Mouse (Mus musculus) MEL (cell line): ENCODE measurements at regions not wholly inside any gene's neighbourhood (a gene's known extent, or its start where the extent isn't known, plus 50 kb on each side); places are given as distances from the start of the nearest gene placed in this dataset.

Experiments used
- CHD1 ChIP-seq: IDR thresholded peaks from 2 replicates; pipeline ENCODE4 v1.6.1; 2012; ENCODE audit warnings: low read depth, mild to moderate bottlenecking, inconsistent platforms, low read length, improper control_type of control experiment
- CTCF ChIP-seq, 3 experiments: IDR thresholded peaks in 2 of 3; conservative IDR thresholded peaks in 1 of 3; 2 replicates each; pipeline ENCODE4 v1.5.1; 2011 to 2012; ENCODE audit warnings: low read length in 3 of 3, low read depth in 2 of 3, mild to moderate bottlenecking in 2 of 3, improper control_type of control experiment in 1 of 3, inconsistent platforms in 1 of 3, mixed read lengths in 1 of 3, moderate library complexity in 1 of 3; ENCODE audit not compliant: control insufficient read depth in 1 of 3, insufficient read depth in 1 of 3, poor library complexity in 1 of 3, severe bottlenecking in 1 of 3
- E2F4 ChIP-seq: IDR thresholded peaks from 2 replicates; pipeline ENCODE4 v1.6.1; 2011; ENCODE audit warnings: low read depth, low read length, improper control_type of control experiment, borderline replicate concordance
- ELF1 ChIP-seq: IDR thresholded peaks from 2 replicates; pipeline ENCODE4 v1.6.1; 2014; ENCODE audit warnings: low read depth, mild to moderate bottlenecking, inconsistent platforms, low read length, improper control_type of control experiment, moderate library complexity
- EP300 ChIP-seq, 2 experiments: IDR thresholded peaks; 2 replicates each; pipeline ENCODE4 v1.6.1; 2011; ENCODE audit warnings: improper control_type of control experiment in 2 of 2, low read length in 2 of 2, low read depth in 1 of 2, mild to moderate bottlenecking in 1 of 2
- ETS1 ChIP-seq: IDR thresholded peaks from 2 replicates; pipeline ENCODE4 v1.6.1; 2012; ENCODE audit warnings: low read depth, mild to moderate bottlenecking, inconsistent platforms, low read length, improper control_type of control experiment, moderate library complexity
- GATA1 ChIP-seq: IDR thresholded peaks from 2 replicates; pipeline ENCODE4 v1.6.1; 2011; ENCODE audit warnings: low read depth, low read length, improper control_type of control experiment
- HCFC1 ChIP-seq: IDR thresholded peaks from 2 replicates; pipeline ENCODE4 v1.6.1; 2012; ENCODE audit warnings: low read depth, mild to moderate bottlenecking, inconsistent platforms, low read length, improper control_type of control experiment, moderate library complexity
- MAX ChIP-seq: IDR thresholded peaks from 2 replicates; pipeline ENCODE4 v1.6.1; 2011; ENCODE audit warnings: low read length, improper control_type of control experiment
- MYC ChIP-seq: IDR thresholded peaks from 2 replicates; pipeline ENCODE4 v1.6.1; 2011; ENCODE audit warnings: low read depth, mild to moderate bottlenecking, low read length, improper control_type of control experiment, moderate library complexity
- NELFE ChIP-seq: IDR thresholded peaks from 2 replicates; pipeline ENCODE4 v1.6.1; 2011; ENCODE audit warnings: low read depth, low read length, improper control_type of control experiment
- POLR2A ChIP-seq, 2 experiments: IDR thresholded peaks; 2 replicates each; pipeline ENCODE4 v1.6.1; 2011 to 2012; ENCODE audit warnings: low read length in 2 of 2, mild to moderate bottlenecking in 2 of 2, control low read depth in 1 of 2, improper control_type of control experiment in 1 of 2, low read depth in 1 of 2, moderate library complexity in 1 of 2; ENCODE audit not compliant: control insufficient read depth in 1 of 2, insufficient read depth in 1 of 2, poor library complexity in 1 of 2
- SMC3 ChIP-seq: IDR thresholded peaks from 2 replicates; pipeline ENCODE4 v1.6.1; 2011; ENCODE audit warnings: low read depth, low read length, improper control_type of control experiment
- USF2 ChIP-seq, 2 experiments: IDR thresholded peaks; 2 replicates each; pipeline ENCODE4 v1.6.1; 2011 to 2012; ENCODE audit warnings: improper control_type of control experiment in 2 of 2, low read length in 2 of 2, borderline replicate concordance in 1 of 2, inconsistent platforms in 1 of 2, low read depth in 1 of 2, mild to moderate bottlenecking in 1 of 2; ENCODE audit not compliant: insufficient read depth in 1 of 2

- TF ChIP-seq SMC3 (no peak), CTCF (IDR thresholded peaks at IDR 0.05 in 2 of 3, conservative IDR thresholded peaks at IDR 0.05 in 1 of 3; ENCODE audit: control insufficient read depth in 1 of 3, insufficient read depth in 1 of 3, low read depth in 2 of 3, low read length in 3 of 3, poor library complexity in 1 of 3, severe bottlenecking in 1 of 3) (no peak), MAX (no peak), NELFE (no peak), HCFC1 (no peak), EP300 (IDR thresholded peaks at IDR 0.05; ENCODE audit: low read depth in 1 of 2, low read length in 2 of 2) (no peak), MYC (no peak), GATA1 (no peak), ETS1 (no peak), CHD1 (no peak), POLR2A (IDR thresholded peaks at IDR 0.05; ENCODE audit: control insufficient read depth in 1 of 2, insufficient read depth in 1 of 2, low read depth in 1 of 2, low read length in 2 of 2, poor library complexity in 1 of 2) (no peak), E2F4 (no peak), ELF1 (no peak), USF2 (IDR thresholded peaks at IDR 0.05; ENCODE audit: borderline replicate concordance in 1 of 2, insufficient read depth in 1 of 2, low read depth in 1 of 2, low read length in 2 of 2) (no peak)
Observed at GRCm38 (mm10) chr19:21193461-21193860, 78.6 kb upstream of the Zfand5 start.
